Mouse (Mus musculus) cortical plate, adult 2 months (tissue): Measurements from ENCODE around the gene Cdc42se2.

Experiments
- CTCF ChIP-seq: fragments of 200-500 bp; IDR thresholded peaks from 2 replicates; pipeline ENCODE4 v1.5.1; 2011; ENCODE audit warnings: mild to moderate bottlenecking, control low read depth, low read length; ENCODE audit not compliant: insufficient read depth; ENCODE audit errors: extremely low read depth
- POLR2A ChIP-seq: fragments of 200-500 bp; IDR thresholded peaks from 2 replicates; pipeline ENCODE4 v1.6.1; 2011; ENCODE audit warnings: mild to moderate bottlenecking, low read length, control low read depth; ENCODE audit not compliant: insufficient read depth; ENCODE audit errors: extremely low read depth

DNA sequence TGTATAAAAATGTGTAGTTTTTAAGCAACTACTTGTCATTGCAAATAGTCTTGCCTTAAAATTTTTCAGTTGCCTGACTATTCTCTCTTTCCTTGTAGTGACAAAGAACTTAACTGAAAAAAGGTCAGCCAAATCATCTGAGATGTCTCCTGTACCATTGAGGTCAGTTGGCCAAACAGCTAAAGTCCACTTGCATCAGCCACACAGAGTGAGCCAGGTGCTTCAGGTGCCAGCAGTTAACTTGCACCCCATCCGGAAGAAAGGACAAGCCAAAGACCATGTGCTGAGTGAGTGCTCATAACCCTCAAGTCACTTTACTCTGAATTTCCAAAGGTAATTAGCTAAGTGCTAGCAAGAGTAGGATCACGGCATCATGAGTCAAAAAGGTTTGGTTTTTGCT is 108.3 kb downstream of the Cdc42se2 start:
- TF ChIP-seq CTCF (no peak), POLR2A (no peak)
